Mouse (Mus musculus): ENCODE data around the gene Csnk1g1.

Gene Csnk1g1

GRCm38 (mm10) chr9:66004380-66004779 is 95.7 kb downstream of the Csnk1g1 start:
- peak in 1 of 2 experiments; percentile 47 for DNase-seq

- no peak for DNase-seq
These were observed 99.0 kb downstream of the Csnk1g1 start for GRCm38 (mm10) chr9:66007603-66008202.

GRCm38 (mm10) chr9:66020601-66021000 is 111.9 kb downstream of the Csnk1g1 start:
- DNase-seq = no peak

- DNase-seq = no peak
These were observed 129.4 kb downstream of the Csnk1g1 start for GRCm38 (mm10) chr9:66038082-66038481.

- no peak for DNase-seq
These were observed 129.9 kb downstream of the Csnk1g1 start for GRCm38 (mm10) chr9:66038581-66038980.

- no peak for DNase-seq
These were observed 130.6 kb downstream of the Csnk1g1 start for GRCm38 (mm10) chr9:66039290-66039689.

- no peak for DNase-seq
These were observed 132.1 kb downstream of the Csnk1g1 start for GRCm38 (mm10) chr9:66040801-66041200.

- DNase-seq = peak; percentile 22 to 56
These were observed 133.6 kb downstream of the Csnk1g1 start for GRCm38 (mm10) chr9:66042331-66042730.

- DNase-seq = no peak
These were observed 134.5 kb downstream of the Csnk1g1 start for GRCm38 (mm10) chr9:66043241-66043640.

- DNase-seq = no peak
These were observed 141.3 kb downstream of the Csnk1g1 start for GRCm38 (mm10) chr9:66049931-66050601.

GRCm38 (mm10) chr9:66051493-66051892 is 142.8 kb downstream of the Csnk1g1 start:
- no peak for DNase-seq

GRCm38 (mm10) chr9:66052731-66053130 is 144.0 kb downstream of the Csnk1g1 start:
- DNase-seq = no peak

GRCm38 (mm10) chr9:66053620-66054019 is 144.9 kb downstream of the Csnk1g1 start:
- no peak for DNase-seq

- DNase-seq = peak; percentile 98 to 99
These were observed 151.0 kb downstream of the Csnk1g1 start, which contains the start of gene Ppib for GRCm38 (mm10) chr9:66059583-66060307. Gene Ppib (plus strand): TSS chr9:66060222.

- no peak for DNase-seq
These were observed 151.6 kb downstream of the Csnk1g1 start for GRCm38 (mm10) chr9:66060308-66060647.

GRCm38 (mm10) chr9:66060986-66061385 is 152.3 kb downstream of the Csnk1g1 start:
- no peak for DNase-seq

GRCm38 (mm10) chr9:66061656-66062055 is 152.9 kb downstream of the Csnk1g1 start:
- no peak for DNase-seq

GRCm38 (mm10) chr9:66063446-66063845 is 154.7 kb downstream of the Csnk1g1 start:
- DNase-seq = no peak

GRCm38 (mm10) chr9:66064316-66064715 is 155.6 kb downstream of the Csnk1g1 start:
- DNase-seq = no peak

GRCm38 (mm10) chr9:66066791-66067190 is 158.1 kb downstream of the Csnk1g1 start:
- no peak for DNase-seq

- peak; percentile 63 to 72 for DNase-seq
These were observed 158.8 kb downstream of the Csnk1g1 start for GRCm38 (mm10) chr9:66067542-66067941.

- DNase-seq = no peak
These were observed 159.3 kb downstream of the Csnk1g1 start for GRCm38 (mm10) chr9:66068056-66068455.

GRCm38 (mm10) chr9:66068971-66069391 is 160.3 kb downstream of the Csnk1g1 start:
- DNase-seq = peak in 1 of 2 experiments; percentile 52

GRCm38 (mm10) chr9:66069583-66069982 is 160.9 kb downstream of the Csnk1g1 start, which contains the start of gene Snx22:
Gene Snx22 (minus strand): TSS chr9:66069719.
- DNase-seq = peak; percentile 91 to 93

Measured in lung, postnatal 4 days (tissue).